Mouse (Mus musculus): ENCODE results near the gene Crtc2. TPM values are rescaled to one million over a fixed set of nuclear protein-coding genes. Genes with fewer than 3 reads are reported as not detected.
"Not testable (repeated sequence)": the region's sequence is repeated elsewhere in the genome, so short reads cannot be mapped to it uniquely, and the experiment has no call there.

The Crtc2 gene
- polyA plus RNA-seq, 1 experiment from 2014 or later = 17.5 TPM

DNA sequence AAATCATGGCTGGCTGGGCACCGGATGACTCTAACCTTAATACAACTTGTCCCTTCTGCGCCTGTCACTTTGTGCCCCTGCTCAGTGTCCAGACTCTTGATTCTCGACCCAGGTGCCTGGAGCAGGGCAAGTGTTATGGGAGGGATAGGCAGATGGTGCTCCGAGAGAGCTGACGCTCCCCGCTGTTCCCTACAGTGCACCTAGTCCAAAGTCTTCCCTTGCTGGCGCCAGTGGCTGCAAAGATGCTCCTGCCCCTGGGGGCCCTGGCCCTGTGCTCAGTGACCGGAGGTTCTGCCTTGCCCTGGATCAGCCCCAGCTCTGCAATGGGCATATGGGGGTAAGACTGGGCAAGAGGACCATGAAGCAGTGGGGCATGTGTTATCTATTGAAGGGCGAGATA is 23.8 kb downstream of the Crtc2 start:
- WGBS = 89% methylated on average over 9 of the region's 9 CpGs
- Histone ChIP-seq H3K27me3 (replicated peaks; ENCODE audit: control insufficient read depth, insufficient read depth, low read length) (no peaks in the 10 kb centered on the region), H3K4me1 (replicated peaks; ENCODE audit: control insufficient read depth, insufficient read depth, low read length) (no peaks in the 10 kb centered on the region), H3K9me3 (ENCODE audit: control insufficient read depth, low read length) (no peaks in the 10 kb centered on the region), H3K9ac (ENCODE audit: low read length) (no peak overlapping the region), H3K36me3 (ENCODE audit: control insufficient read depth, insufficient read depth, low read length) (peaks cover 61% of the 10 kb centered on the region), H3K4me2 (ENCODE audit: low read length) (no peak overlapping the region), H3K4me3 (ENCODE audit: low read depth, low read length) (no peak overlapping the region), H3K27ac (ENCODE audit: low read depth) (no peak overlapping the region)
- DNase-seq (ENCODE audit: low spot score) (no peak), ATAC-seq (replicated peaks; ENCODE audit: low FRiP score, low TSS enrichment, low read depth) (no peak)

DNA sequence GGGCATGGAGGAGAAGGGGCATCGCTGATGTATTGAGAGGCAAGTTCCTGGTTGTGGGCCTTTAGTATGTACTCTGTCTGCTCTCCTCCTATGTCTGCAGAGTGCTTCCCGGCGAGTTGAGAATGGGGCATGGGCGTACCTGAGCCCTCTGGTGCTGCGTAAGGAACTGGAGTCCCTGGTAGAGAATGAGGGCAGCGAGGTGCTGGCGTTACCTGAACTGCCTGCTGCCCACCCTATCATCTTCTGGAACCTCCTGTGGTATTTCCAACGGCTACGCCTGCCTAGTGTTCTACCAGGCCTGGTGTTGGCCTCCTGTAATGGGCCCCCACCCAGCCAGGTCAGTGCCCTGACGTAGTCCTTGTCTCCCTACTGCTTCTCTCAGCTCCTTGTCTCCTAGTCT is 24.2 kb downstream of the Crtc2 start:
- ATAC-seq (replicated peaks; ENCODE audit: low FRiP score, low TSS enrichment, low read depth) (no peak), DNase-seq (ENCODE audit: low spot score) (no peak)
- Histone ChIP-seq H3K27me3 (replicated peaks; ENCODE audit: control insufficient read depth, insufficient read depth, low read length) (no peaks in the 10 kb centered on the region), H3K36me3 (ENCODE audit: control insufficient read depth, insufficient read depth, low read length) (peaks cover 59% of the 10 kb centered on the region), H3K4me1 (replicated peaks; ENCODE audit: control insufficient read depth, insufficient read depth, low read length) (no peaks in the 10 kb centered on the region), H3K4me3 (ENCODE audit: low read depth, low read length) (no peak overlapping the region), H3K9ac (ENCODE audit: low read length) (no peak overlapping the region), H3K27ac (ENCODE audit: low read depth) (no peak overlapping the region), H3K4me2 (ENCODE audit: low read length) (no peak overlapping the region), H3K9me3 (ENCODE audit: control insufficient read depth, low read length) (no peaks in the 10 kb centered on the region)
- 93% methylated on average over 10 of the region's 10 CpGs for WGBS

DNA sequence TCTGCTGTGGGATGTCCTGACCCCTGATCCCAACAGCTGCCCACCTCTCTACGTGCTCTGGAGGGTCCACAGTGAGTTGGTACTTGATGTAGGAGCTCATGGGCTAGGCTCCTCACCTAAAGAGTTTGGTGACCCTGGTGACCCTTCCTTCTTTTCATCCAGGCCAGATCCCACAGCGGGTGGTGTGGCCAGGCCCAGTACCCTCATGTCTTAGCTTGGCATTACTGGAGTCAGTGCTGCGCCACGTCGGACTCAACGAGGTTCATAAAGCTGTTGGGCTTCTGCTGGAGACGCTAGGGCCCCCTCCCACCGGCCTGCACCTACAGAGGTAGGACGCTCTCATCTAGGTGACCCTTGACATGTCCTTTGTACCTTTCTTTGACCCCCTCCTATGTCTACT is 25.3 kb downstream of the Crtc2 start:
- no peak overlapping the region for H3K9ac ChIP-seq (ENCODE audit: low read length)
- ATAC-seq (replicated peaks; ENCODE audit: low FRiP score, low TSS enrichment, low read depth) (no peak), DNase-seq (ENCODE audit: low spot score) (no peak)
- no peaks in the 10 kb centered on the region for H3K4me1 ChIP-seq (replicated peaks; ENCODE audit: control insufficient read depth, insufficient read depth, low read length)
- H3K4me3 ChIP-seq (ENCODE audit: low read depth, low read length) = no peak overlapping the region
- 93% methylated on average over 9 of the region's 9 CpGs for WGBS
- no peaks in the 10 kb centered on the region for H3K27me3 ChIP-seq (replicated peaks; ENCODE audit: control insufficient read depth, insufficient read depth, low read length)
- H3K27ac ChIP-seq (ENCODE audit: low read depth) = no peak overlapping the region
- H3K4me2 ChIP-seq (ENCODE audit: low read length) = no peak overlapping the region
- no peaks in the 10 kb centered on the region for H3K9me3 ChIP-seq (ENCODE audit: control insufficient read depth, low read length)
- peaks cover 50% of the 10 kb centered on the region for H3K36me3 ChIP-seq (ENCODE audit: control insufficient read depth, insufficient read depth, low read length)

DNA sequence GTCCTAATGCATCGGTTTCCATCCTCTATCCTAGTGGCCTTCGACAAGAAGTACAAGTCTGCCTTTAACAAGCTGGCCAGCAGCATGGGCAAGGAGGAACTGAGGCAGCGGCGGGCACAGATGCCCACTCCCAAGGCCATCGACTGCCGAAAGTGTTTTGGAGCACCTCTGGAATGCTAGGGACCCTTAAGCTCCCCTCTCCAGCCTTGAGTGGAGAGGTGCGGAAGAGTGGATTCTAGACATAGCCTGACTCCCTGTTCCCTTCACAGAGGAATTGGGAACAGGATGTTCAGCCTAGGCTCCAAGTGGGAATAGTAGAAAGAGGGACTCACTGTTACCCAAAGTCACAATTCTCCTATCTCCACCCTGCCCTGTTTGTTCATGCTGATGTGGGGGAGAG is 25.8 kb downstream of the Crtc2 start:
- ATAC-seq (replicated peaks; ENCODE audit: low FRiP score, low TSS enrichment, low read depth) (no peak), DNase-seq (ENCODE audit: low spot score) (no peak)
- peaks cover 46% of the 10 kb centered on the region for H3K36me3 ChIP-seq (ENCODE audit: control insufficient read depth, insufficient read depth, low read length)
- no peak overlapping the region for H3K9ac ChIP-seq (ENCODE audit: low read length)
- H3K4me3 ChIP-seq (ENCODE audit: low read depth, low read length) = no peak overlapping the region
- 93% methylated on average over 7 of the region's 7 CpGs for WGBS
- H3K4me2 ChIP-seq (ENCODE audit: low read length) = no peak overlapping the region
- H3K9me3 ChIP-seq (ENCODE audit: control insufficient read depth, low read length) = no peaks in the 10 kb centered on the region
- H3K4me1 ChIP-seq (replicated peaks; ENCODE audit: control insufficient read depth, insufficient read depth, low read length) = no peaks in the 10 kb centered on the region
- H3K27me3 ChIP-seq (replicated peaks; ENCODE audit: control insufficient read depth, insufficient read depth, low read length) = no peaks in the 10 kb centered on the region
- H3K27ac ChIP-seq (ENCODE audit: low read depth) = no peak overlapping the region

DNA sequence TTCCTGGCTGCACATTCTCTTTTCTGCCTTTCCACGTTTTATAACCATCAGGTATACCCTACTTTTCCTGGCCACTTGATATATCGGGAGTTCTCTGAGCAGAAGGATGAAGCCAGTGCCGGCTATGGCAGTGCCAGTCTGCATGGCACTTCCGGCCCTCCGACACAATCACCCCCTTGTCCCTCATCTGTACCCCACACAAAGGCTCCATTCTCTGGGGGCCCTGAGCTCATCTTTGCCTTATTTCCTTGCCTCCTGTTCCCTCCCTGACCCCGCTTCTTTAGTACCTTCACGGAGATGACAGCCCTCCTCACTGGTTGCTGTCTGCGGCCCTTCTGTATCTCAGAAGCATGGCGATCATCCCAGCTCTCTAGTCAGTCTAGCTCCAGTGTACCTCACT is 26.7 kb downstream of the Crtc2 start:
- H3K36me3 ChIP-seq (ENCODE audit: control insufficient read depth, insufficient read depth, low read length) = peaks cover 40% of the 10 kb centered on the region
- H3K9ac ChIP-seq (ENCODE audit: low read length) = no peak overlapping the region
- no peaks in the 10 kb centered on the region for H3K4me1 ChIP-seq (replicated peaks; ENCODE audit: control insufficient read depth, insufficient read depth, low read length)
- 86% methylated on average over 9 of the region's 9 CpGs for WGBS
- no peak for ATAC-seq (replicated peaks; ENCODE audit: low FRiP score, low TSS enrichment, low read depth)
- H3K27ac ChIP-seq (ENCODE audit: low read depth) = no peak overlapping the region
- no peaks in the 10 kb centered on the region for H3K27me3 ChIP-seq (replicated peaks; ENCODE audit: control insufficient read depth, insufficient read depth, low read length)
- H3K4me3 ChIP-seq (ENCODE audit: low read depth, low read length) = no peak overlapping the region
- no peak for DNase-seq (ENCODE audit: low spot score)
- H3K4me2 ChIP-seq (ENCODE audit: low read length) = no peak overlapping the region
- H3K9me3 ChIP-seq (ENCODE audit: control insufficient read depth, low read length) = no peaks in the 10 kb centered on the region

DNA sequence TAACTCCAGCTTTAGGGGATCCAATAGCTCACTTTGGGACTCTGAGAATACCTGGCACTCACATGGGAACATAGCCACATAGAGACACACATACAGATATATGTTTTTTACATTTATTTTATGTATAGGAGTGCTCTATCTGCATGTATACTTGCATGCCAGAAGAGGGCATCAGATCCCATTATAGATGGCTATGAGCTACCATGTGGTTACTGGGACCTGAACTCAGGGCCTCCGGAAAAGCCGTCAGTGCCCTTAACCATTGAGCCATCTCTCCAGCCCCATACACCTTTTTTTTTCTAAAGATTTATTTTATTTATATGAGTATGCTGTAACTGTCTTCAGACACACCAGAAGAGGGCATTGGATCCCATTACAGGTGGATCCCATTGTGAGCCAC is 30.2 kb downstream of the Crtc2 start:
- no peak overlapping the region for H3K4me2 ChIP-seq (ENCODE audit: low read length)
- 94% methylated on average over 2 of the region's 2 CpGs for WGBS
- H3K27ac ChIP-seq (ENCODE audit: low read depth) = no peak overlapping the region
- peaks cover 19% of the 10 kb centered on the region for H3K36me3 ChIP-seq (ENCODE audit: control insufficient read depth, insufficient read depth, low read length)
- H3K4me1 ChIP-seq (replicated peaks; ENCODE audit: control insufficient read depth, insufficient read depth, low read length) = no peaks in the 10 kb centered on the region
- H3K27me3 ChIP-seq (replicated peaks; ENCODE audit: control insufficient read depth, insufficient read depth, low read length) = no peaks in the 10 kb centered on the region
- DNase-seq (ENCODE audit: low spot score) (no peak), ATAC-seq (replicated peaks; ENCODE audit: low FRiP score, low TSS enrichment, low read depth) (no peak)
- H3K4me3 ChIP-seq (ENCODE audit: low read depth, low read length) = no peak overlapping the region
- no peak overlapping the region for H3K9ac ChIP-seq (ENCODE audit: low read length)
- no peaks in the 10 kb centered on the region for H3K9me3 ChIP-seq (ENCODE audit: control insufficient read depth, low read length)

DNA sequence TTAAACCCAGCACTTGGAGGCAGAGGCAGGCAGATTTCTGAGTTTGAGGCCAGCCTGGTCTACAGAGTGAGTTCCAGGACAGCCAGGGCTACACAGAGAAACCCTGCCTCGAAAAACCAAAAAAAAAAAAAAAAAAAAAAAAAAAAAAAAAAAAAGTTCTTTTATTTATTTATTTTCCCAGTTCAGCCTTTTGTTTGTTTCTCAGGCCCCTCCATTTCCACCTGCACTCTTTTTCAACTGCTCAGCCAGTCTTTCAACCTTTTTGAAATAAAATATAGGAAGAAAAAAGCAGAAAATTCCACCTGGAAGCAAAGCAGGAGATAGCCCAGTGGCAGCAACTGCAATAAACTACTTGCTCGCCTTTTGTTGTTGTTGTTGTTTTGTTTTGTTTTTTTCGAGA is 35.4 kb downstream of the Crtc2 start:
- H3K4me1 ChIP-seq (replicated peaks; ENCODE audit: control insufficient read depth, insufficient read depth, low read length); H3K27me3 ChIP-seq (replicated peaks; ENCODE audit: control insufficient read depth, insufficient read depth, low read length); ATAC-seq (replicated peaks; ENCODE audit: low FRiP score, low TSS enrichment, low read depth); H3K27ac ChIP-seq (ENCODE audit: low read depth); H3K9ac ChIP-seq (ENCODE audit: low read length); H3K9me3 ChIP-seq (ENCODE audit: control insufficient read depth, low read length); DNase-seq (ENCODE audit: low spot score); H3K4me3 ChIP-seq (ENCODE audit: low read depth, low read length); H3K4me2 ChIP-seq (ENCODE audit: low read length); H3K36me3 ChIP-seq (ENCODE audit: control insufficient read depth, insufficient read depth, low read length): not testable (repeated sequence)
- 61% methylated on average over 2 of the region's 3 CpGs for WGBS

DNA sequence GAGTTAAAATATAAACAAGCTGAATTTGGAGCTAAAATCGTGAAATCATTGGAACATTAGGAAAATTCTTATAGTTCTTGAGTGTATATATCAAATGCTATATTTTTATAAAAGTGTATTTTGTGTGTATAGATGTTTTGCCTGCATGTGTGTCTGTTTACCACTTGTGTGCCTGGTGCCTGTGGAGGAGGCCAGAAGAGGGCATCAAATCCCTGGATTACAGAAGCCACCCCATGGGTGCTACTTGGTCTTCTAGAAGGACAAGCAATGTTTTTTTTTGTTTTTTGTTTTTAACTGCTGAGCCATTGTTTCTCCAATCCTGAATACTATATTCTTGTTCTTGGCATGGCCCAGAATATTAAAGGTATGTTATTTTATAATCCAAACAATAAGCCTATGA is 36.6 kb downstream of the Crtc2 start:
- H3K9me3 ChIP-seq (ENCODE audit: control insufficient read depth, low read length) = no peaks in the 10 kb centered on the region

DNA sequence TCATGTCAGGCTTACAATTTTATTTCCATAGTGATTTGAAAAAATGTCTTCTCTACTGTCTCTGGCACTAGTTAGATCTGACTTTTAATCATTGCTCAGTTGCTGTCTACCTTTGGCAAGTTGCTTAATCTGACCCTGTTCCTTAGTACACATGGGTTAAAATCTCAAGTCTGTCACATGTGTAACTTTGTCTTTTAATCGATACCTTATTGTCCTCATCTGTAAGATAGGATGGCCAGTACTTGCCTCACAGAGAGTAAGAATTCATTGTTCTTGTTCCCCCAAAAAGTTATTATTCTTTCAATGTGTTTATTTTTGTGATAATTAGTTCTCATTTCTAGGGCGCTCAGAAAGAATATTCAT is 38.0 kb downstream of the Crtc2 start:
- H3K4me2 ChIP-seq (ENCODE audit: low read length) = peak overlapping the region; percentile 66
- H3K4me3 ChIP-seq (ENCODE audit: low read depth, low read length) = peak overlapping the region; percentile 74
- H3K4me1 ChIP-seq (replicated peaks; ENCODE audit: control insufficient read depth, insufficient read depth, low read length) = peaks cover 10% of the 10 kb centered on the region; the same call in 1 of the 2 replicates
- peak overlapping the region; percentile 96 for H3K27ac ChIP-seq (ENCODE audit: low read depth)
- H3K9ac ChIP-seq (ENCODE audit: low read length) = peak overlapping the region; percentile 77
- H3K9me3 ChIP-seq (ENCODE audit: control insufficient read depth, low read length) = no peaks in the 10 kb centered on the region
- 36% methylated on average over 2 of the region's 2 CpGs for WGBS
- no peaks in the 10 kb centered on the region for H3K36me3 ChIP-seq (ENCODE audit: control insufficient read depth, insufficient read depth, low read length)
- H3K27me3 ChIP-seq (replicated peaks; ENCODE audit: control insufficient read depth, insufficient read depth, low read length) = no peaks in the 10 kb centered on the region
- ATAC-seq (replicated peaks; ENCODE audit: low FRiP score, low TSS enrichment, low read depth) = no peak
- DNase-seq (ENCODE audit: low spot score) = no peak

More for the DNA sequence above, 36.6 kb downstream of the Crtc2 start:
- Histone ChIP-seq H3K27ac (ENCODE audit: low read depth) (no peak overlapping the region), H3K4me1 (replicated peaks; ENCODE audit: control insufficient read depth, insufficient read depth, low read length) (peaks cover 8% of the 10 kb centered on the region; the same call in 1 of the 2 replicates), H3K4me2 (ENCODE audit: low read length) (no peak overlapping the region), H3K27me3 (replicated peaks; ENCODE audit: control insufficient read depth, insufficient read depth, low read length) (no peaks in the 10 kb centered on the region), H3K4me3 (ENCODE audit: low read depth, low read length) (no peak overlapping the region), H3K9ac (ENCODE audit: low read length) (no peak overlapping the region), H3K36me3 (ENCODE audit: control insufficient read depth, insufficient read depth, low read length) (no peaks in the 10 kb centered on the region)
- DNase-seq (ENCODE audit: low spot score) = no peak
- no peak for ATAC-seq (replicated peaks; ENCODE audit: low FRiP score, low TSS enrichment, low read depth)
- 88% methylated on average over 1 of the region's 1 CpGs for WGBS
